Mouse (Mus musculus): ENCODE data around the gene Coro1c.

Coro1c gene

GRCm38 (mm10) chr5:113929950-113930647 is 21.5 kb upstream of the Coro1c start:
- intact Hi-C loops (cut with DNase I): no loop called here

- intact Hi-C loops (cut with DNase I): no loop called here
Observed at GRCm38 (mm10) chr5:113929526-113929925, 21.0 kb upstream of the Coro1c start.

GRCm38 (mm10) chr5:113924608-113925007 is 16.1 kb upstream of the Coro1c start:
- intact Hi-C loops (cut with DNase I): no loop called here

GRCm38 (mm10) chr5:113921310-113922166 is 13.0 kb upstream of the Coro1c start:
- intact Hi-C loops (cut with DNase I): no loop called here

GRCm38 (mm10) chr5:113919060-113919459 is 10.5 kb upstream of the Coro1c start:
- intact Hi-C loops (cut with DNase I): no loop called here

GRCm38 (mm10) chr5:113918654-113919053 is 10.1 kb upstream of the Coro1c start:
- intact Hi-C loops (cut with DNase I): no loop called here

- intact Hi-C loops (cut with DNase I): no loop called here
Observed at GRCm38 (mm10) chr5:113910705-113911104, 2.1 kb upstream of the Coro1c start.

GRCm38 (mm10) chr5:113910065-113910701 is 1.6 kb upstream of the Coro1c start:
- intact Hi-C loops (cut with DNase I): no loop called here

- intact Hi-C loops (cut with DNase I): loop anchor here (5.0 to 10.0 kb wide), 2 partner anchors 36 to 53 kb away; no protein-coding TSS in a partner anchor
Observed at GRCm38 (mm10) chr5:113907786-113908567, 581 bp downstream of the Coro1c start.

- intact Hi-C loops (cut with DNase I): loop anchor here (5.0 to 10.0 kb wide), 2 partner anchors 35 to 52 kb away; no protein-coding TSS in a partner anchor
Observed at GRCm38 (mm10) chr5:113906958-113907735, 1.4 kb downstream of the Coro1c start.

GRCm38 (mm10) chr5:113904987-113905386 is 3.6 kb downstream of the Coro1c start:
- intact Hi-C loops (cut with DNase I): loop anchor here (5.0 to 10.0 kb wide), 2 partner anchors 33 to 50 kb away; no protein-coding TSS in a partner anchor

GRCm38 (mm10) chr5:113902983-113903382 is 5.6 kb downstream of the Coro1c start:
- intact Hi-C loops (cut with DNase I): loop anchor here (10.0 kb wide), 1 partner anchor 48 kb away; no protein-coding TSS in a partner anchor

GRCm38 (mm10) chr5:113902017-113902416 is 6.5 kb downstream of the Coro1c start:
- intact Hi-C loops (cut with DNase I): loop anchor here (10.0 kb wide), 1 partner anchor 47 kb away; no protein-coding TSS in a partner anchor

GRCm38 (mm10) chr5:113901074-113901571 is 7.4 kb downstream of the Coro1c start:
- intact Hi-C loops (cut with DNase I): loop anchor here (10.0 kb wide), 1 partner anchor 46 kb away; no protein-coding TSS in a partner anchor

- intact Hi-C loops (cut with DNase I): no loop called here
Observed at GRCm38 (mm10) chr5:113899543-113899942, 9.0 kb downstream of the Coro1c start.

- intact Hi-C loops (cut with DNase I): no loop called here
Observed at GRCm38 (mm10) chr5:113892005-113892404, 16.6 kb downstream of the Coro1c start.

- intact Hi-C loops (cut with DNase I): no loop called here
Observed at GRCm38 (mm10) chr5:113890874-113891273, 17.7 kb downstream of the Coro1c start.

- intact Hi-C loops (cut with DNase I): no loop called here
Observed at GRCm38 (mm10) chr5:113889912-113890311, 18.6 kb downstream of the Coro1c start.

GRCm38 (mm10) chr5:113889181-113889906 is 19.2 kb downstream of the Coro1c start:
- intact Hi-C loops (cut with DNase I): no loop called here

Data from adrenal gland (tissue).